Mouse (Mus musculus) testis, postnatal 10 days (tissue): Measurements from ENCODE around the gene Cngb1.

Experiments
- DNase-seq: peaks from one replicate; pipeline ENCODE4 v3.0.0; 2021; ENCODE audit warnings: low spot score

Cngb1 gene

GRCm38 (mm10) chr8:95306431-95306830, at the start of gene Cngb1:
Gene Cngb1 (minus strand): TSS chr8:95306585.
- DNase-seq = no peak

GRCm38 (mm10) chr8:95354606-95355005, 48.2 kb upstream of the Cngb1 start:
- DNase-seq = peak; percentile 33

DNA sequence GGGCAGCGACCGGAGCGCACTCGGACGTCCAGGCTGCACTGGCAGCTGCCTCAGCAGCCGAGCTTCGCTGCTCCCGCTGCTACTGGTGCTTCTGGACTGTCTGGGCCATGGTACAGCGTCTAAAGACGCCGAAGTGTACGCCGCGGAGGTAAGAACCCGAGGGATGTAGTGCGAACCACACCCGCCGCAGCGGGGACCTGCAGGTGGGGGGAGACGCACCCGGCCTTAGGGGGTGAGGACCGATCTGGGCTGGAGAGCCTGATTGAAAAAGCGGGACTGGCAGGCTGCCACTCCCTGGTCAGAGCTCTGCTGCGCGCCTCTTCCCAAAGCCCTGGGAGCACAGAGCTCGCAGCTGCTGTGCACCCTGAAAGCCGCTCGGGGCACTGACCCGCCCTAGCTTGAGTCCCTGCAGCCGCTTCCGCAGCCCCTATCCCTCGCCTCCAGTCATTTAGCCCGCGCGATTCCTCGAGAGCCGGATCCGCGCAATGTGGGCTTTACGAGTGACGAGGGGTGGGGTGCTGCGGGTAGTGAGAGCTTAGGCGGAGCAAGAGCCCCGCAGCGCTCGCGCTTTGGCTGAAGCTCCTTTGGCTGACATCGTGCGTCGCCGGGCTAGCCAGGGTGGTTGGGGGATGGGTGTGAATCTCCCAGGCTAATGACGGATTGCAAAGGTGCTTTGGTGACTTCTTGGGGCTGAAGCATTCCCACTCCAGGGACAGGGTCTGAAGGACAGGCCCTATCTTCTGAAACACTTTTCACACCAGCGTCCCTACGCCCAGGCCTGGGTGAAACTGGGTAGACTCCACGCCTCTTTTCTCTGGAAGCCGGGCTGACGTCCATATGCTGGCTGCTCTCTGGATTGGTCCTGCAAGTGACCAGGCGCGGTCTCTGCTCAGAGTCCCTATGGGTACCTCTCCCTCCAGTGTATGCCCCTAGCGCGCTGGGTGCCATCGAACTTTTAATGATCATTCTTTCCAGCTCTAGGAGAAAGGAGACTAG, 46.8 kb upstream of the Cngb1 start:
- DNase-seq = peak; percentile 55

GRCm38 (mm10) chr8:95352151-95352870, 45.9 kb upstream of the Cngb1 start, which contains the start of gene Mmp15:
Gene Mmp15 (plus strand): TSS chr8:95352268.
- peak; percentile 76 for DNase-seq

DNA sequence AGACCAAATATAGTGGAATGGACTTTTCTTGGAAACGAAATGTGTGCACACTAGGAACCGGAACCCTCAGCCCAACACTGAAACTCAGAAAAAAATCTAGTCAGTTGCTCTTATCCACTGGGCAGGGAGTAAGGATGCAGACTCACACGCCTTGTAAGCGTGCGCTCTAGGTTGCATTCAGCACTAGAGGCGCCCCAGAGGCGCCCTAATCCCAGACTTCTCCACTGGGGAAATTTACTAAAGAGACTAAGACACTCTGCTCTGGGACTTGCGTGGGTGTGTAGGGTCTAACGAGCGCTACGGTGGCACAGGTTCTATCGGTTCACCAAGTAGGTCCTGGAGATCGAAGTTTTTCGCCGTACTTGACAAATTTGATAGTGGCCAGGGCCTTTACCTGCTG, 45.1 kb upstream of the Cngb1 start:
- DNase-seq = no peak

DNA sequence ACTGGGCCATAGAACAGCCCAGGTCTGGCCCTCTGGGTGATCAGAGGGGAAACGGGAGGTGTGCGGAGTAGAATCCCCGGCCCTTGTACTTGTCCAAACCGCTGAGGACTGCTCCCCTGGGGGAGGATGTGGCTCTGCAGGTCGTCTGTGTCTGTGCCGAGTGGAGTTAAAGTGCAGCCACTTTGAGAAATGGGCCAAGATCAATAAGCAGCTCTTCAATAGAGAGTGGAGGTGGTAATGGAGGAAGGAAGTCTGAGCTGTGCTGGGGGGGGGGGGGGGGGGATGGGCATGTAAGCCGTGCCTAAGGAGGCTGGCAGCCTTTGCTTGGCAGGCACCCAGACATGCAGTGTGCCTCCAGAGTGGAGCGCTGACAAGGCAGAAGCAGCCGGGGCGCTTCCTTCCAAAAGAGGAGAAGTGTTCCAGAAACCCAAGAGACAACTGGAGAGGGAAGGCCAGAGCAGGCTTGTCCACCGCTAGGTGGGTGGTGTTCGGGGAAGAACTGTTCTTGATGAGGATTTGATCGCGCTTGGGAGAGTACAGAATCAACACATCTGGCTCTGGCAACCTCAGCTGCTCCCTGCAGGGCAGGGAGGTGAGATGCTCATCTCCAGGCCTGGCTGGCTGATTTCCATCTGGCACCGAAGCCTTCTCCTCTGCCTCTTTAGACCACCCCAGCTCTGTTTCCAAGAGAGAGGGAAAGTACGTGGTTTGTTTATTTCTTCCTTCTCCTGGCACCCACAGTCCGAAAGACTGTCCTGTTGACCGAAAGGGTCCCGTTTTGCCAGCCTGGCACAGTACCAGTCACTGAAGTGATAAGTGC, 42.6 kb upstream of the Cngb1 start:
- DNase-seq = peak; percentile 65

- DNase-seq = no peak
Measured at GRCm38 (mm10) chr8:95348356-95348755, 42.0 kb upstream of the Cngb1 start.

DNA sequence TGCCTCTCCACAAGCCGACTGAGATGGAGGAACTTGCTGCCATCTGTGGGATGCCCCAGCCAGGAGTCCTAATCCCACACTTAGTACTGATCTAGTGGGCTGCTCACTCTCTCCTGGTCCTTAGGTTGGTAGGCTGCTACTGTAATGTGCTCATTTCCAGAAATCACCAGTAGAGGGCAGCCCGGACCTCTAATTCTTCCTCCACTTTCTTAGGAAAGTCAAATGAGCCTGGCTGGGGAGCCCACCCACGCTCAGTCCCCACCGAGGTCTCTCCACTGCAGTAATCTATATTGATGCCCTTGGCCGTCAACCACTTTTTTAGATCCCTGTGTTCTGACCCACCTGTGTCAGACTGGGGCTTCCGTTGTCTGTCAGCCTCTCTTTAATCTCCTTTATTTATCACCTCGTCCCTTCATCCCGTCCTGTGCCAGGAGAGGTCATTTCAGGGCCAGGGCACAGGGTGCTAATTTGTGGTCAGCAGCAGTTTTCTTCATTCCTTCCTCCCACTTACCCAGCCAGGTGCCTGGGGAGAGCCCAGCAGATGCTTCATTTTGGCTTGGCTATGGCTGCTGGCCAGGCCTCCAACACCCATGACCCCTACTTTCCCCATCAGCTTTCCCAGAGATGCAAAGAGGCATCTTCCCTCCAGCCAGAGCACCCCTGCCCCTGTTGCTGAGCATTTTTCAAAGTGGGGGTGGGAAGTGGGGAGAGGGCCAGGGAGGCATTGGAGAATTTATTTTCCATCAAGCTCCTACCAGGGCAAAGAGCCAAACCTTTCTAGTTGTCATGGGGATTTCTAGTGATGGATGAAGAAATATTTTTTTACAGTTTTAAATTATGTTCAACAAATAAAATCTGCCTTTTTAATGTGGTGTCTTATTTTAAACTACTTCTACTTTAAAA, 40.5 kb upstream of the Cngb1 start:
- peak; percentile 83 for DNase-seq

DNA sequence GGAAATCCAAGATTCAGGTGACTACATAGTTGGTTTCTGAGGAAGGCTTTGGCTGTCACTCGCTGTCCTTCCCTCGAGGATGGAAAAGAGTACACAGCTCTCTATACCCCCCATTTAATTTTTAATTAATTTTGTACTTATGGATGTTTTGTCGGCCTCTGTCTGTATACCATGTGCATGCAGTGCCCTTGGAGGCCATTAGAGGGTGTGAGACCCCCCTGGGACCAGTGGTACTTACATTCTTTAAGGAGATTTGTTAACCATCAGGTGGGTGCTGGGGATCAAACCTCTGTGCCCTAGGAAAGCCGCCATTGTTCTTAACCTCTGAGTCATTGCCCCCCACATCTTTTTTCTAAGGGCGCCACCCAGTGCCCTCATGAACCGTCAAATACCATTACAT, 38.3 kb upstream of the Cngb1 start:
- no peak for DNase-seq

DNA sequence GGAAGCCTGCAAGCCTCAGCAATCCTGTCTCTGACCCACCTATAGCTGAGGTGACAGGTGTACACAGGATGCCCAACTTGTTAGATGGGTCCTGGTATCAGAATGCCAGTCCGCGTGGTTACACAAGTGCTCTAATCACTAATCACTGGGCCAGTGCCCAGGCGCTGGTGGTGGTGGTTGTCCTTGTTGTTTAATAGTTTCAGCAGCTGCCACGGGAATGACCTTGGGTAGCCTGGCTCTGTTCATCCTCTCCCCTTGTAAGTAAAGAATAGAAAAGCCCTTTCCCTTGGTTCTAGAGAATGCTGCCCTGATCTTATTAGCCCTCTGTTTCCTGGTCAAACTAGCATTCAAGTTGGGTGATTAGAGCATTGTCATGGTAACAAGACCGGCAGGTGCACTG, 35.3 kb upstream of the Cngb1 start:
- no peak for DNase-seq

DNA sequence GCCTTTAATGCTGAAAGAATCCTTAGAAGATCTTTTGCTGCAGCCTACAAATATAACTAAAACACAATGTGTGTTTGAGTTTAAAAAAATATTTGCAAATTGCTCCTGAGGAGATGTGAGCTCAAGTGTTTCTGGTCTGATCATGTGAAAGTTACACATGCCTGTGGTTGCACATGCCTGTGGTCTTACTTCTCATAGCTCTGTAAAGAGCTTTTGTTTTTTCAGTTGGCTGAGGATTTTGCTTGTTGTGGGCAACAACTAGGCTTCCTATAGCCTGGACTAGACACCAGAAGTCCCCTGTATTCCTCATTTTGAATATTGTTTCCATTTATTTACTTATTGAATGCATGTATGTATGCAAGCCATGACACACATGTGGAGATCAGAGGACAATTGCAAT, 30.0 kb upstream of the Cngb1 start:
- no peak for DNase-seq

- DNase-seq = no peak
Measured at GRCm38 (mm10) chr8:95335706-95336105, 29.3 kb upstream of the Cngb1 start.

GRCm38 (mm10) chr8:95332437-95333199, 26.2 kb upstream of the Cngb1 start:
- DNase-seq = no peak

DNA sequence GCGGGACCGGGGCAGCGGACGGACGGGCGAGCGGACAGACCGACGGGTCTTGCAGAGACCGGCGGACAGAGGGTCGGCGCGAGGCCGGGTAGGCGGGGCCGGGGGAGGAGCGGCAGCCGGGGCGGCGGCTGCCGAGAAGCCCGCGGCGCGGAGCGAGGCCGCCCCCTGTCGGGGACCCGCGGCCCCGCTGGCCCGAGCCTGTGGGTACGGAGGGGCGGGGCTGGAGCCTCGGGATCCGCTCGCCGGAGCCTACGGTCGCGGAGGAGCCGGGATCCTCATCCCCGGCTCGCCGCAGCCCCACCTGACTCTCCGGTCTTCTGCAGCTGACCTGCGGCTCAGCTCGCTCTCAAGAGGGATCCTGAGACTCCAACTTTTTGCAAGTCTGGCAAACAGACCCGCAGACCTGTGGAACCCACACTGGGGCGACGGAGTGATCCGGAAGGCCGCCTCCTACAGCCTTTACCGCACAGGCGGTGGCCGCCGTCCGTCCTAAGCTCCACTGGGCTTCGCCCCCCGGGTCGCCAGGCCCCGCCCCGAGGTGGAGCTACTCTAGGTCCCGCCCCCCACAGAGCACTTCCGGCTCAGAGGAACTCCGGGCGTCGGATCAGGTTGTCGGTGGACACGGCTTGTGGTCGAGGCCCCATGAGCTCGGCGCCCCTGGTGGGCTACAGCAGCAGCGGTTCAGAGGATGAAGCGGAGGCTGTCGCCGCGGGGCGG, 25.5 kb upstream of the Cngb1 start, which contains the start of the genes Zfp319 and Usb1:
Zfp319 (minus strand) TSS at position 231 of the 717 bp plus-strand sequence.
Usb1 (plus strand) TSS at position 565 of the 717 bp plus-strand sequence.
- peak; percentile 98 for DNase-seq

DNA sequence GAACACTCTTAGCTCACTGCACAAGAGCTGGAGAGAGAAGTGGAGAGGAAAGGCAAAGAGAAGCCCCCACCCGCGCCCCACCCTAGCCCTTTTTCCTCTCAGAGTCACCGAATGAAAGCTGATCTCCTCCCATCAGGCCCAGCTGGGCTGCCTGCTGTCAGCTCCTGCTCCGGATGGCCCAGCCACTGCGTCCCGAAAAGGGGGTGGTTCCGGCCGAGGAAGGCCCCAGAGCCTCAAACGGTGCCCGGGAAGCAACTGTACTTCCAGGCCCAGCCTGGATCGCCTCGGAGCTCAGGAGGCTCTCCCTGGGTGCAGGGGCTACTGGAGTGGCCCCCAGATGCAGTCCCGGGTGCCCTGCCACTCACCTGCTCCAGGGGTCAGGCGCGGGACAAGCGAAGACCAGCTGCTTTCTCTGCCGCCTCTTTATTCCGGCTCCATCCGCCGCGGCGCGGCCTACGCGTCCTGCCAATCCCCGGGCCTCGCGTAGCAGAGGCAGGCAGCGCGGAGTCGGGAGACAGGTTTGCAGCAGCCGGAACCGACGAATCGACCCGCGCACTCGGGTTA, 24.9 kb upstream of the Cngb1 start:
- DNase-seq = no peak

- DNase-seq = no peak
Measured at GRCm38 (mm10) chr8:95330367-95330766, 24.0 kb upstream of the Cngb1 start.

- no peak for DNase-seq
Measured at GRCm38 (mm10) chr8:95327866-95328465, 21.6 kb upstream of the Cngb1 start.

- no peak for DNase-seq
Measured at GRCm38 (mm10) chr8:95326822-95327221, 20.4 kb upstream of the Cngb1 start.

- no peak for DNase-seq
Measured at GRCm38 (mm10) chr8:95324646-95325045, 18.3 kb upstream of the Cngb1 start.
